Mouse (Mus musculus): ENCODE data around the gene Ect2.
A peak's percentile ranks its signal among the peaks of the same experiment; 100 is the strongest.

Ect2 gene

DNA sequence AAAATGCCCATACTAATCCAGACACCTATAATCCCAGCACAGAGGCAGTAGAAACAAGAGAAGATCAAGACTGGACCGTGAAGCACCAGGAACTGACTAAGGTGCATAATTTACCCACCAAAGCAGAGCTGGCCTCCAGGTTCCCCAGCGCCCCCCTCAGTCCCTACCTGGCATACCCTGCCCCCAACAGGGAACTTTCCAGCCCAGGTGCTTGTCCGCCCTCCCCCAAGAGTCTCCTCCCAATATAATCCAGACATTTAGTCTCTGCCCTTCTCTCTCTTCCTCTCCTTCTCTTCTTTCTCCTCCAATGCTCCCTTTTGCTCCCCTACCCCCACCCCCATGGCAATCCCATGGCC lies 2.9 kb upstream of the Ect2 start:
- no peak for DNase-seq

DNA sequence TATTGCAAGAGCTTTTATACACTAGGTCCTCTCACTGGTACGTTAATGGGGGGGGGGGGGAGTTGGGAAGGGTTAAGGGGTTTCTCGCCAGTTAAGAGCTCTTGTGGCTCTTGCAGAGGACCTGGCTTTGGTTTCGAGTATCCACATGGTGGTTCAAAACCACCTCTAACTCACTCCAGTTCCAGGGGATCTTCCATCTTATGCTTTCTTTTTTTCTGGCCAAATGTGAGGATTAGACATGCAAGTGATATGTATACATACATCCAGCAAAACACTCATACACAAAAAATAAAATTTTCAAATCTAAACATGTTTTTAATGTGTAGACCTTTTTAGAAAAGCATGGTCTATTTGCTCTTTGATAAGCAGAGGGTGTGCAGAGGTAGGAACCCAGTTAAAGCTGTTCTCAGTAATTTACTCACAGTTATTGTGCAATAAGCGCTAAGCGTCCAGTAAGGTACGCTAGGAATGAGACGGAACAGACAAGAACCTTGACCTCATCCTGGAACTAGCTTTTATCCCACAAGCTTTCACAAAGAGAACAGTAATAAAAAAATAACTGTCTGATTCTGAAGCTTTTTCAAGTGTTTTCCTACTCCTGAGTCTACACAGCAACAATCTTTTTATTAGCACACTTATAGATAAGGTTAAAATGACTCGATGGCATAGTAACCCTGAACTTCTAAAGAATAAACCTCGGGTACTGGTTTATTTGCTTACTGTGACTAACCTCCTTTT lies 2.3 kb upstream of the Ect2 start:
- DNase-seq = no peak

- DNase-seq = no peak
These were observed 1.6 kb upstream of the Ect2 start for GRCm38 (mm10) chr3:27155051-27155855.

- no peak for DNase-seq
These were observed 602 bp upstream of the Ect2 start for GRCm38 (mm10) chr3:27154280-27154679.

DNA sequence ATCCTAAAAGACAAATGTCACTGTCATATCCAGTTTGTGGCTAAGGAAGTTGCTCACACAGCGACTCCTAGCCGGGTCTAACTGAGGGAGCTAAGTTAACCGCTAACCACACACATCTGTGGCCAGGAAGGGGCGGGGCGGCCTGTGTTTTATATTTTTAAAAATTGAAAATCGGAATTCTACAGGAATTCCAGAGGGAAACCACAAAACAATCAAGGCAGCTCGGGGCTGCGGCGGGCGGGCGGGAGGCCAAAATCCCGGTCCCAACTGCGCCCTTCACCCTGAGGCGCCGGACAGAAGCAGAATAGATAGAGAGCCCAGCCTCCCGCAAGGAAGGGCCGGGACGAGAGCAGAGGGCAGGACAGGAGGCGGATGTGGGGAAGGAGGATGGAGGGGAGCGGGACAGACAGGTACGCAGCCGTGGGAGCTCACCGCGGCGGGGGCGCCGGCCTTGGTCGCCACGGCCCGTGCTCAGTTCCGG lies 447 bp downstream of the Ect2 start:
- peak; percentile 47 to 65 for DNase-seq

GRCm38 (mm10) chr3:27145733-27146132 lies 7.9 kb downstream of the Ect2 start:
- DNase-seq = no peak

GRCm38 (mm10) chr3:27143570-27143969 lies 10.1 kb downstream of the Ect2 start:
- no peak for DNase-seq

GRCm38 (mm10) chr3:27140101-27140500 lies 13.6 kb downstream of the Ect2 start:
- no peak for DNase-seq

DNA sequence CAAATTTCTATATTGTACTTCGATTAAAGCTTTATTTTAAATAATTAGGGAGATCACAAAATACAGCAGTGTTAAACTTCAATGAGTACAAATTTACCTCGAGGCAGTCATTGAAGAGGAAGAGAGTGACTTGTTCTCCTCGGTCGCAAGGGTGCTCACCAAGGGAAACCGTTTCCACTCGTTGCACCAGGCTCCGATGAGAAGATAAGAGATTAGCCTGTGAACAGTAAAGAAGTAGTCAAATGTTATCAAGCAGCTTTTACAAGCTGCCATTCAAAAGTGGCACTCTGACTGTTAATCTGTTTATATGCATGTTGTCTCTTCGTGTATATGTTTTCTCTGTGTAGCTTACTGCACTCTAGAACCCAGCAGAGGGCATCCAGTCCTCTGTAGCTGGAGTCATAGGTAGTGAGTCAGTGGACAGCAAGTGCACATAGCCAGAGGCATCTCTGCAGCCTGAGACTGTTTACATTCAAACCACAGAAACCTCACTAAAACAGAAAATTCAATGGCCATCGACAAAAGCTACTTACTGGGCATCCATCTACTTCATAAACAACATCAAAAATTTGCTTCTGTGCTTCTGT lies 31.7 kb downstream of the Ect2 start:
- DNase-seq = no peak

DNA sequence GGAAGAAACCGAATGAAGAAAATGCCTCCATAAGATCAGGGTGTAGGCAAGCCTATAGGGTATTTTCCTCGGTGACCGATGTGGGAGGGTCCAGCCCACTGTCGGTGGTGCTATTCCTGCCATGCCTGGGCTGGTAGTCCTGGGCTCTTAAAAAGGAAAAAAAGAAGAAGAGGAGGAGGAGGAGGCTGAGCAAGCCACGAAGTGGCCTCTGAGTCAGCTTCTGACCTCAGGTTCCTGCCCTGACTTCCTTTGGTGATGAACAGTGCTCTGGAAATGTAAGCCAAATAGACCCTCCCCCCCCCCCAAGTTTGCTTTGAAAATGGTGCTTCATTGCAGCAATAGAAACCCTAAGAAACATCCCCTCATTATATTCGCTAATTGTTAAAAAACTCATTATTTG lies 32.7 kb downstream of the Ect2 start:
- DNase-seq = no peak

DNA sequence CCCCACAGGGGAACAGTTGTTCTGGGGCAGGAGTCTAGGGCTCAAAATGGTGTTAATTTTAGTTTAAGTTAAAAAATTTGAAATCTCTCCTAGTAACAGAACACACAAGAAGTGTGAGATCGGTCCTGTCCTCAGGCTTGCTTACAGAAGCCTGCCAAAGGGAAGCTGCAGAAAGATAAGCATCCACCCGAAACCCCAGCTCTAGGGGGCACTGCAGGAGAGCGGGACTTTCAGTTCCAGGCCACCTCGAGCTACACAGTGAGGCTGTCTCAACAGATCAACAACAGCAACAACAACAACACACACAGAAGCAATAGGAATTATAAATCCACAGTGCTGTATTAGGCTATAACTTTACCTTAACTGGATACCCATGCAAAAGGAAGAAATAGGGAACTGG lies 35.5 kb downstream of the Ect2 start:
- DNase-seq = peak; percentile 6 to 13

- no peak for DNase-seq
These were observed 42.8 kb downstream of the Ect2 start for GRCm38 (mm10) chr3:27110860-27111259.

- DNase-seq = no peak
These were observed 44.6 kb downstream of the Ect2 start for GRCm38 (mm10) chr3:27109109-27109508.

DNA sequence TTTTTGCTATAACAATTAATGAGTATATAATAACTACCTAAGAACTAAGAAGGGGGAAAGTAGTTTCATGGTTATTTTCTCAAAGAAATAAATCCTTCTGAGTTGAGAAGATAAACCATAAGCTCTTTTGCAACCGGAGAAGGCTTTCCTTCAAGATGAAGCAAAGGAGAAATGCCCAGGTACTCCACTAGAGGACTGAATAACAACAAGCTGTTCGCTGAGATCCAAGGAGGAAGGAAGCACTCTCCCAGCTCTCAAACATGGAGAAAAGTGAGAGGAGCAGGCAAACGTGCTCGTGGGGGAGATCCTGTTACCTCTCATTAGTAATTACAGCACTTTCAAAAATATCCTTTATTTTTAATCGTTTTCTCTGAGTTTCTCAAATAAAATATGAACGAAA lies 46.5 kb downstream of the Ect2 start:
- no peak for DNase-seq

GRCm38 (mm10) chr3:27102965-27103364 lies 50.7 kb downstream of the Ect2 start:
- no peak for DNase-seq

- no peak for DNase-seq
These were observed 55.0 kb downstream of the Ect2 start for GRCm38 (mm10) chr3:27098633-27099032.

DNA sequence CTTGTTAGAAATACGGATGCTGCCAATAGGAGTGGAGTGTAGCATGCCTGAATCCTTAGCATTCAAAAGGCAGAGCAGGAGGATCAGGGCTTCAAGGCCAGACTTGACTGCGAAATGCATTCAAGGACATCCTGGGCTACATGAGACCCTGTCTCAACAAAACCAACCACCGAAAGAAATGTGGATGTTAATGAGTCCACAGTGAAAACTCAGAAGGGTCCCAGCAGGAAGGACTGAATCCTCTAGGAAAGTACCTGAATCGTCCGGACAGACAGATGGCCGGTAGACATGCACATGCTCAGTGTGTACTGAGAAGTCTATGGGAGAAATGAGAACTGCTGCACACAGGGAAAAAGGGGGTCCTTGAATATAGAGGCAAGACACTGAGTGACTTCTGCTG lies 67.5 kb downstream of the Ect2 start:
- no peak for DNase-seq

DNA sequence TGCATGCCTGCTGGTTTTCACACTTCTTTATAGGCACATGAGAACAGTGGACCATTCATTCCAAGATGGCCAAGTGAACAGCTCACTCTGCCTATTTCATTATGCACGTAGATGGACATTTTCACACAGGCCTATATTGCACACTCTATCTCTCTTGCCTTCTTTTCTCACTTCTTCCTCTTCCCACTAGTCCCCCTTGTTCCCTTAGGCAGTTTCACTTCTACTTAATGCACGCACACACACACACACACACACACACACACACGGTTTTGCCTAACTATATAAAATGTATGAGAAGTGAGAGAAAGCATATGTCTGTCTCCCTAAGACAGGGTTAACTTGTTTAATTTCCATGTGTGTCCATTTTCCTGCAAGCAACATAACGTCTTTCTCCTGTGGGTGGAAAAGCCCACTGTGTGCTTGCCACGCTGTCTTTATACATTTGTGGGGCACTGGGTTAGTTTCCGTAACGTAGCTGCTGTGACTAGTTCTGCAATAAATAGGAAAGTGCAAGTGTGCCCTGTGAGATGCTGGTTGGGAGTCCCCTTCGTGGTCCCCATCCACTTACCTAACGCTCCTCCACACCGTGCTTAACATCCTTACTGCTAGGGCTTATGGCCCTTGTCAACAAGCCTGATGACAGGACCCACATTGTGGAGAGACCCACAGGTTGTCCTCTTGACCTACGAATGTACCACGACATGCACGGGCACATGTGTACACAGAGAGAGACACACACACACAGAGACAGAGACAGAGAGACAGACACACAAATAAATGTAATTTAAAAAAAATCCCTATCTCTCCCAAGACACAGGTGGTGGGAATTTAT lies 72.2 kb downstream of the Ect2 start:
- DNase-seq = no peak

DNA sequence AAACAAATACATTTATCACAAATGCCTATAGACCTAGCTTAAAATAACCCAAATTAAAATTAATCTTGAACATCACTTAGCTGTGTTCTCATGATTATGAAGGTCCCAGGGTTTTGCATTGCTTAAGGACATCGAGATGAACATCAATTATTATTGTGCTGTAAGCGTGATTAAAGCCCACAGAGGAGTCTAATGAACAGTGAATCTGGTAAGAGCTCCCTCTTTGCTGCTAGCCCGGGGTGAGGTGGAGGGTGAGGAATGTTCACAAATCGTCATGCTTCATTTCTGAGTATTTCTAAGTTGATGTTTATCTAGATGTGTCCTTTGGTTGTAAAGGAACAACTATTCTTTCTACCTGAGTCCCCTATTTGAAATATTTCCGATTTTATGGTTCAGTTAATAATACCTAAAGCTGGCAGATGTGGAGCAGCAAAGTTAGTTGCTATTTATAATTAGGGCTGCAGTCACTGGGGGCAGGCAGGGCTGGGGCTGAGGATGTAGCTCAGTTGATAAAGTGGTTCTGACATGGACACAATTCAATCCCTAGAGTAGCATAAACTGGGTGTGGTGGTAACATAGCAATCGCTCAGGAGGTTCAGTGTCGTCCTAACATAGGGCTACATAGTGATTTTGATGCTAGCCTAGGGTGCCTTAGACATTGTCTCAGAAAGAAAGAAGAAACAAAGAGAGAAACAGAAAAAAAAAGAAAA lies 73.5 kb downstream of the Ect2 start:
- DNase-seq = no peak

DNA sequence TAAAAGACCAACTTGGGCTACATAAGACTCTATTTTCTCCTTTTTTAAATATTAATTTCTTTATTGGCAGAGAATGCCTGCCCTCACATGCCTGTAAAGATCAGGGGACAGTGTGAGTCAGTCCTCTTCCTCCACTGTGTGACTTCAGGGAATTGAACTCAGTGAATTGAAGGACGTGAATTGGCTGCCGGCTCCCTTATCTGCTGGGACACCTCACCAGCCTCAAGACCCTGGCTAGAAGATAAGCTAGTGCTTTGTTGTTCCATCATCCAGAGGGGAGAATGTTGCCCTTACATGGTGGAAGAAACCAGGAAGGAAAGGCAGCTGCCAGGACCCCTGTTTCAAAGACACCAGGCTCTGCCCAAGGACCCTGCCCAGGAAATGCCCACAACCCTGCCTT lies 79.8 kb downstream of the Ect2 start:
- no peak for DNase-seq

GRCm38 (mm10) chr3:27071706-27072105 lies 82.0 kb downstream of the Ect2 start:
- DNase-seq = no peak

DNA sequence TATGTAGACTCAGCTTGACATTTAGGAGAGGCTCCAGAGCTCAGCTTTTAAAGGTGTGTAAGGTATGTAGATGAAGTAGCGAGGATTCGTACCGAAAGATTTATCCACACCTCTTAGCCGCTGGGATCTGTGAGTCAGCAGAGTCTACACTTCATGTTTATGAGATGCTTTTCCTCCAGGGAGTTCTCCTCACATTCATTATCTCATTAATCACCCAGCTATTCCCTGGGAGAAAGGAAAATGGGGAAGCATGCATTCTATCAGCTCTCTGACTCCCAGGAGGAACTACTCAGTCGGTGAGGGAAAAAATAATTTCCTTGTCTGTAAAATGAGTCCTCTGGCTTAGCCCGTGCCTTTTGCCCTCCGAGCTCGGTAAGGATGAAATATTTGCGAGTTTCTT lies 83.3 kb downstream of the Ect2 start:
- no peak for DNase-seq

All from thymus, postnatal 36 days (tissue).